In genomic region chr13:113865806-113866205, GRCm38 (mm10) we compare ENCODE assay signal across 9 mouse cellular contexts.
DNase-seq lines count a peak whose midpoint lies in the region; ATAC-seq and TF ChIP-seq lines count a peak whose summit lies in the region.
"Had no signal": no experiment of that assay in that cellular context is flagged by ENCODE, and none has a peak within 500 bp of the region (broad histone marks: within the 10 kb centered on the region; RNA-seq: fewer than 3 reads in every experiment).

No protein-coding gene starts in this region.

- peak; percentile 90 for TF ChIP-seq CTCF in kidney, postnatal 0 days (IDR thresholded peaks at IDR 0.05; ENCODE audit: low read depth)

- no peaks in the 10 kb centered on the region for H3K9me3 ChIP-seq in kidney, postnatal 0 days (replicated peaks; ENCODE audit: low read length)
- no peaks in the 10 kb centered on the region for H3K9me3 ChIP-seq in liver, embryonic 16.5 days (replicated peaks; ENCODE audit: control insufficient read depth, low read length)
- H3K9me3 ChIP-seq: limb, embryonic 15.5 days had no signal

- no peak overlapping the region for H3K9ac ChIP-seq in kidney, postnatal 0 days (ENCODE audit: low read depth, low read length)
- H3K9ac ChIP-seq in liver, embryonic 16.5 days (ENCODE audit: low read depth, low read length): no peak overlapping the region
- H3K9ac ChIP-seq: limb, embryonic 15.5 days had no signal

- ATAC-seq in erythroid progenitor cell, adult 5-6 weeks (replicated peaks; ENCODE audit: low FRiP score, poor library complexity, severe bottlenecking): peak; percentile 75
- no peak for ATAC-seq in kidney, postnatal 0 days (replicated peaks; ENCODE audit: low FRiP score, low read depth)
- ATAC-seq in liver, embryonic 16.5 days (ENCODE audit: low read depth): no peak

- H3K27ac ChIP-seq in kidney, postnatal 0 days: no peak overlapping the region
- 0 out of 2 replicates have a peak overlapping the region, but pooled peaks have one; percentile 21 for H3K27ac ChIP-seq in liver, embryonic 16.5 days (ENCODE audit: low read length)
- H3K27ac ChIP-seq: limb, embryonic 15.5 days had no signal

- 0 out of 2 replicates have a peak, but pooled peaks cover 3% of the 10 kb centered on the region for H3K4me1 ChIP-seq in kidney, postnatal 0 days (replicated peaks; ENCODE audit: insufficient read depth, low read length)
- peaks cover 26% of the 10 kb centered on the region for H3K4me1 ChIP-seq in liver, embryonic 16.5 days (ENCODE audit: control insufficient read depth, low read depth, low read length)

- H3K4me3 ChIP-seq in kidney, postnatal 0 days (replicated peaks; ENCODE audit: low read depth, low read length): no peak overlapping the region
- H3K4me3 ChIP-seq in liver, embryonic 16.5 days (ENCODE audit: low read depth, low read length): no peak overlapping the region
- H3K4me3 ChIP-seq: limb, embryonic 15.5 days had no signal

- H3K27me3 ChIP-seq in kidney, postnatal 0 days (ENCODE audit: insufficient read depth, low read length): no peaks in the 10 kb centered on the region
- H3K27me3 ChIP-seq in liver, embryonic 16.5 days (ENCODE audit: control insufficient read depth, insufficient read depth, low read depth, low read length): no peaks in the 10 kb centered on the region
- H3K27me3 ChIP-seq: limb, embryonic 15.5 days had no signal

- H3K36me3 ChIP-seq in kidney, postnatal 0 days (ENCODE audit: insufficient read depth, low read length): no peaks in the 10 kb centered on the region
- H3K36me3 ChIP-seq in liver, embryonic 16.5 days (ENCODE audit: control insufficient read depth, insufficient read depth): no peaks in the 10 kb centered on the region
- H3K36me3 ChIP-seq: limb, embryonic 15.5 days had no signal

- WGBS in kidney, postnatal 0 days: 34% methylated on average over 7 of the region's 7 CpGs
- WGBS in liver, embryonic 16.5 days (ENCODE audit: insufficient replicate concordance): 28% methylated on average over 7 of the region's 7 CpGs

- peak; percentile 84 for DNase-seq in embryo, embryonic 10 days (ENCODE audit: low spot score)
- DNase-seq in embryo, embryonic 9.5 days (ENCODE audit: extremely low spot score): no peak
- DNase-seq in 3T3-L1 (ENCODE audit: low read depth, low spot score): peak; percentile 69
- peak; percentile 48 for DNase-seq in adrenal gland, adult 8-10 months
- peak; percentile 83 for DNase-seq in kidney, postnatal 0 days (ENCODE audit: low spot score)
- DNase-seq in right cerebral cortex, postnatal 25 days: peak; percentile 45

- H3K4me2 ChIP-seq in kidney, postnatal 0 days (ENCODE audit: low read length): no peak overlapping the region
- no peak overlapping the region for H3K4me2 ChIP-seq in liver, embryonic 16.5 days (ENCODE audit: low read depth, low read length)
- H3K4me2 ChIP-seq: limb, embryonic 15.5 days had no signal
